Mouse (Mus musculus) intestine, postnatal 0 days (tissue): ENCODE measurements at regions not wholly inside any gene's neighbourhood (a gene's known extent, or its start where the extent isn't known, plus 50 kb on each side); places are given as distances from the start of the nearest gene placed in this dataset.

Source experiments
- ATAC-seq: fragments of 200-750 bp; cut with Nextera tagmentation; 2 replicates; pipeline ENCODE4 v1.8.0; 2017; ENCODE audit warnings: mild to moderate bottlenecking, moderate TSS enrichment, moderate library complexity
- H3K27ac ChIP-seq: fragments of 300-500 bp; sonication (generic); 2 replicates; pipeline ENCODE4 v1.5.1; 2014; ENCODE audit warnings: mild to moderate bottlenecking, low read depth, low read length, moderate library complexity
- H3K27me3 ChIP-seq: fragments of 300-500 bp; sonication (generic); replicated peaks from 2 replicates; pipeline ENCODE4 v1.6.1; 2014; ENCODE audit warnings: low read length, mixed read lengths; ENCODE audit not compliant: control insufficient read depth, insufficient read depth
- H3K36me3 ChIP-seq: fragments of 300-500 bp; sonication (generic); 2 replicates; pipeline ENCODE4 v1.6.1; 2014; ENCODE audit warnings: mild to moderate bottlenecking, moderate library complexity; ENCODE audit not compliant: control insufficient read depth, insufficient read depth
- H3K4me1 ChIP-seq: fragments of 300-500 bp; sonication (generic); replicated peaks from 2 replicates; pipeline ENCODE4 v1.6.1; 2014; ENCODE audit warnings: antibody characterized with exemption, low read length, mixed read lengths; ENCODE audit not compliant: control insufficient read depth, insufficient read depth
- H3K4me2 ChIP-seq: fragments of 300-500 bp; sonication (generic); replicated peaks from 2 replicates; pipeline ENCODE4 v1.6.1; 2014; ENCODE audit warnings: low read depth, mild to moderate bottlenecking, moderate library complexity
- H3K4me3 ChIP-seq: fragments of 300-500 bp; sonication (generic); 2 replicates; pipeline ENCODE4 v1.5.1; 2014; ENCODE audit warnings: low read depth, low read length
- H3K9ac ChIP-seq: fragments of 300-500 bp; sonication (generic); 2 replicates; pipeline ENCODE4 v1.6.1; 2014; ENCODE audit warnings: mild to moderate bottlenecking, low read depth, low read length
- H3K9me3 ChIP-seq: fragments of 300-500 bp; sonication (generic); 2 replicates; pipeline ENCODE4 v1.6.1; 2016; ENCODE audit warnings: mixed run types; ENCODE audit not compliant: control insufficient read depth
- CTCF ChIP-seq: sonication (generic); IDR thresholded peaks from 2 replicates; pipeline ENCODE4 v1.5.1; 2016; ENCODE audit warnings: low read depth, mild to moderate bottlenecking, control low read depth, antibody characterized with exemption, moderate library complexity
- WGBS: fragments of 180-500 bp; shearing (Covaris S2); extraction: QIAGEN DNeasy Blood & Tissue Kit; methylation state at CpG from one replicate; pipeline ENCODE4 v1.1.7; 2014; 5-methylcytosine and 5-hydroxymethylcytosine counted together

DNA sequence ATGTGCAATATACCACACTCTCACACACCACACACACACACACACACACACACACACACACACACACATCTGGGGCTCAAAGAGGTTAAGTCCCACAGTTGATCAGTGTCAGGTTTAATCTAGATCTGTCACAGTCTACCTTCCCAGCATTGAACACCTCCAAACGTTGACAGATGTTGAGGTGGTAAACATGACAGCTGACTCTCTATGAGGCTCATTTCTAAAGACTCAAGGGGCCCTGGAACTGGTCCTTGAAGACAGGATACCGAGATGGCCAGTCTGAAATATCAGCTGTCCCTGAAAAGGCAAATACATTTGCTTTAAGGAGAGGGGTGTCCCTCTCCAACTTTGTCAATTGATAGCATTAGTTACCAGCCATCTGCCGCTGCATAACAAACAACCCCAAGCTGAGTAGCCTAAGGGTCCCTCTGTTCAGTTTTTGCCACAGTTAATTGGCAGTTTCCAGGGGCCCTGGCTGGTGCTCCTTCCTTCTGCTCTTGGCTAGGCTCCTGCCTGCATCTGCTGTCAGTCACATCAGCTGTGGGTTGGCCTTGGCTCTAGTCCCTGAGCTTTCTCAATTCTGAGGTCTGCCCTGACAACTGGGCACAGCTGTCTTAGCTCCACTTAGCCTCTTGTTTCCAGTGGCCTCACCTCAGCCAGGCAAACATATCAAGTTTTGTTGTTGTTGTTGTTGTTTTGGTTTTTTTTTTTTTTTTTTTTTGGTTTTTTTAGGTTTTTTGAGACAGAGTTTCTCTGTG, 73.5 kb upstream of the Ctnnb1 start:
- no peak for TF ChIP-seq CTCF

DNA sequence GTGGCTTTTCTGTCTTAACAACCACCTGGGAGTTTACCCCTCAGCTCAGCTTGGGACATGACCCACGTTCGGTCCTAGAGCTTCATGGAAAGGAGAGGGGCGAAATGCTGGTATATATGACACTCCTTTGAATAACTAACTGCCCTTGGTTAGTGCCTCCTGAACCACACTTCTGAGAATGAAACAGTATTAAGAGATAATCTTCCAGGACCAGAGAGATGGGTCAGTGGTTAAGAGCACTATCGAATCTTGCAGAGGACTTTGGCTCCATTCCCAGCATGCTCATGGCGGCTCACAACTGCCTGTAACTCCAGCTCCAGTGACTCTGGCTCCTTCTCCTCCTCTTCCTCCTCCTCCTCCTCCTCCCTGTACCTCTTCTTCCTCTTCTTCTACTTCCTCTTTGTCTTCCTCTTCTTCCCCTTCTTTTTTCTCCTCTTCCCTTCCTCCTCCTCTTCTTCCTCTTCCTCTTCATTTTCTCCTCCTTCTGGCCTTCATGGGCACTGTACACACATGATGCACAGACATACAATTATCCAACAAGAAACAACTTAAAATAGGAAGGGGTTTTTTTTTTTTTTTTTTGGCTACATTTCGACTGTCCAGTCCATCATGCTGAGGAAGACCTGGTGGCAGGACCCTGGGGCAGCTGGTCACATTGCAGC, 71.0 kb upstream of the Ctnnb1 start:
- no peak for ATAC-seq
- Histone ChIP-seq H3K9ac (no peak overlapping the region), H3K4me3 (no peak overlapping the region), H3K27ac (no peak overlapping the region), H3K9me3 (no peaks in the 10 kb centered on the region), H3K4me1 (no peaks in the 10 kb centered on the region), H3K27me3 (no peaks in the 10 kb centered on the region), H3K4me2 (no peak overlapping the region), H3K36me3 (no peaks in the 10 kb centered on the region)
- WGBS = 85% methylated on average over 6 of the region's 6 CpGs
- TF ChIP-seq CTCF = no peak

More for the DNA sequence above, 73.5 kb upstream of the Ctnnb1 start:
- no peak for ATAC-seq
- Histone ChIP-seq H3K36me3 (no peaks in the 10 kb centered on the region), H3K4me3 (no peak overlapping the region), H3K27ac (no peak overlapping the region), H3K9ac (no peak overlapping the region), H3K9me3 (no peaks in the 10 kb centered on the region), H3K4me1 (no peaks in the 10 kb centered on the region), H3K27me3 (no peaks in the 10 kb centered on the region), H3K4me2 (no peak overlapping the region)
- 53% methylated on average over 3 of the region's 3 CpGs for WGBS

GRCm38 (mm10) chr9:120860969-120861595, 67.9 kb upstream of the Ctnnb1 start:
- Histone ChIP-seq H3K27ac (no peak overlapping the region), H3K4me3 (no peak overlapping the region), H3K27me3 (no peaks in the 10 kb centered on the region), H3K4me1 (no peaks in the 10 kb centered on the region), H3K9ac (no peak overlapping the region), H3K9me3 (no peaks in the 10 kb centered on the region), H3K36me3 (no peaks in the 10 kb centered on the region), H3K4me2 (no peak overlapping the region)
- WGBS = 82% methylated on average over 8 of the region's 8 CpGs
- TF ChIP-seq CTCF = no peak
- ATAC-seq = no peak

GRCm38 (mm10) chr9:120861788-120862345, 67.1 kb upstream of the Ctnnb1 start:
- no peak overlapping the region for H3K4me3 ChIP-seq
- no peaks in the 10 kb centered on the region for H3K4me1 ChIP-seq
- no peaks in the 10 kb centered on the region for H3K27me3 ChIP-seq
- 72% methylated on average over 12 of the region's 12 CpGs for WGBS
- ATAC-seq = no peak
- no peak overlapping the region for H3K9ac ChIP-seq
- H3K36me3 ChIP-seq = no peaks in the 10 kb centered on the region
- H3K27ac ChIP-seq = no peak overlapping the region
- no peak overlapping the region for H3K4me2 ChIP-seq
- no peaks in the 10 kb centered on the region for H3K9me3 ChIP-seq
- no peak for TF ChIP-seq CTCF

- H3K27ac ChIP-seq = no peak overlapping the region
- no peak for TF ChIP-seq CTCF
- 61% methylated on average over 3 of the region's 3 CpGs for WGBS
- no peak overlapping the region for H3K4me2 ChIP-seq
- ATAC-seq = no peak
- no peak overlapping the region for H3K9ac ChIP-seq
- H3K4me1 ChIP-seq = no peaks in the 10 kb centered on the region
- H3K36me3 ChIP-seq = no peaks in the 10 kb centered on the region
- no peaks in the 10 kb centered on the region for H3K9me3 ChIP-seq
- H3K27me3 ChIP-seq = no peaks in the 10 kb centered on the region
- no peak overlapping the region for H3K4me3 ChIP-seq
Observed at GRCm38 (mm10) chr9:120864410-120864809, 64.6 kb upstream of the Ctnnb1 start.

DNA sequence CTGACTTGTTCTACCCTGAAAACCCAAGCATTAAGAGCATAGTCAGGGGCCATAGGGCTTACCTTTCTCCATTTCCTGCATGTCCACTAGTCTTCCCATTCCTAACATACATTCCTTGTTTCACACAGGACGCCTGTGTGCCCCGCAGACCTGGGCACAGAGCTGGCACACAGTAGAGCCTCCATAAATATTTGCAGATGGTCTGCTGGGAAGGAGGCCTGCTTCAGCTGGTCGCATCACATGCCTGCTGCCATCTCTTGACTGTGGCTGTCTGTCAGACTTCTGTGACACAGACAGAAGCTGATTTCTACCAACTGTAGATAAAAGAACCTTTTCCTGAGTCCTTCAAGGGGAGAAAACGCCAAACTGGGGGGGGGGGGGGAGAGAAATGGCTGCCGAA, 62.8 kb upstream of the Ctnnb1 start:
- ATAC-seq = no peak

More for the DNA sequence above, 62.8 kb upstream of the Ctnnb1 start:
- Histone ChIP-seq H3K4me2 (no peak overlapping the region), H3K9me3 (no peaks in the 10 kb centered on the region), H3K4me3 (no peak overlapping the region), H3K4me1 (no peaks in the 10 kb centered on the region), H3K27ac (no peak overlapping the region), H3K27me3 (no peaks in the 10 kb centered on the region), H3K36me3 (no peaks in the 10 kb centered on the region), H3K9ac (no peak overlapping the region)
- WGBS = 63% methylated on average over 5 of the region's 5 CpGs
- no peak for TF ChIP-seq CTCF
